Mouse (Mus musculus): ENCODE measurements around the gene Zbtb6. TPM values are rescaled to one million over a fixed set of nuclear protein-coding genes. Genes with fewer than 3 reads are reported as not detected.
A peak's percentile ranks its signal among the peaks of the same experiment; 100 is the strongest.

Zbtb6 gene
- polyA plus RNA-seq, 1 experiment from 2014 or later, result 6.1 TPM

GRCm38 (mm10) chr2:37430593-37431464, 12.1 kb downstream of the Zbtb6 start:
- H3K4me1 ChIP-seq (replicated peaks), result 0 out of 2 replicates have a peak, but pooled peaks cover 7% of the 10 kb centered on the region
- no peaks in the 10 kb centered on the region; the same call in 1 of the 2 replicates for H3K36me3 ChIP-seq
- WGBS, result 0% methylated on average over 38 of the region's 38 CpGs
- ATAC-seq, result peak; percentile 94
- peak overlapping the region; percentile 72 for H3K9ac ChIP-seq
- H3K27ac ChIP-seq, result peak overlapping the region; percentile 95
- peak overlapping the region; percentile 65 for H3K4me3 ChIP-seq (replicated peaks)
- peak overlapping the region; percentile 75 for H3K4me2 ChIP-seq (replicated peaks)
- H3K27me3 ChIP-seq (replicated peaks), result no peaks in the 10 kb centered on the region
- H3K9me3 ChIP-seq, result no peaks in the 10 kb centered on the region

- H3K36me3 ChIP-seq, result no peaks in the 10 kb centered on the region
- H3K4me2 ChIP-seq (replicated peaks), result no peak overlapping the region
- WGBS, result 69% methylated on average over 3 of the region's 3 CpGs
- no peak for ATAC-seq
- no peaks in the 10 kb centered on the region for H3K27me3 ChIP-seq (replicated peaks)
- no peak overlapping the region for H3K9ac ChIP-seq
- H3K27ac ChIP-seq, result no peak overlapping the region
- H3K9me3 ChIP-seq, result no peaks in the 10 kb centered on the region
- H3K4me1 ChIP-seq (replicated peaks), result no peaks in the 10 kb centered on the region
- no peak overlapping the region for H3K4me3 ChIP-seq (replicated peaks)
Measured at GRCm38 (mm10) chr2:37423671-37424070, 19.3 kb downstream of the Zbtb6 start.

DNA sequence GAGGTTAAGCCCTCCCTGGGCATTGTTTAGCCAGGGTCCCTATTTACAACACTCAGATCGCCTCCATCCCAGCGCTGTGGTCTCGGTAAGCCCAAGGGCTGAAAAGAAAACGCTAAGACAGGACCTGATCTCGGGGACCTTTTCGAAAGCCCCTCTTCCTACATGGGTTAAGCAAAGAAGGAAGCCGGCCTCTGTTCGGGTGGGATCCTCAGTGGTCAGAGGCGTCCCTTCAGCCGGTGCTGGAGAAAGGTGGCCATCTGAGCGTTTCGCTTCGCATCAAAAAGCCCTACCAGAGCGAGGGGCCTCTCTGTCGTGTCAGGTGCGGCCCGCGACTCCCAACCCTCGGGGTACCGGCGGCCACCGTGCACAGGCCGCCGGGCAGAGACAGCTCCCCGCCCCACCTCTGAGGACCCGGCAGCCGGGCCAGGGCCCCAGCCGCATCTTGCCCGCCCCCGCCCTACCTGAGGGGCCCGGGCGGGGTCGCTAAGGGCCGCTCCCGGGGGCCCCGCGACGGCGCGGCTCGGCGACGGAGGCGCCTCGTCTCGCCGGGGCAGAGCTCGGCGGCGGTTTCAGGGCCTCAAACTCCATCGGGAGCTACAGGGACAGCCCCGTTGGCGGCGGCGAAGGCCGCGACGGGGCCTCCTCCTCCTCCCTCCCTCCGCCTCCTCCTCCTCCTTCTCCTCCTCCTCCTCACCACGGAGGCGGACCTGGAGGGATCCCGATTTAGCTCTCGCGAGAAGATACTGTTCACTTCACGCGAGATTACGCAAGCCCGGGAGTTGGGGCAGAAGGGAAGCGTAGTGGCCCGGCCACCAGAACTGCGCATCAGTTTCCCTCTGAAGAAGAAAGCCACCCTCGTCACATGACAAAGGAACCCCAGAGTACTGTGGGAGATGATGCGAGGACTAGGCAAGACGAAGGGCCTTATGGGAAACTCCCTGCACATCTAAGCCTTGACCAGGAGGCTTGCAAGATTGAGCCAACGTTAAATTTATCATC, 20.4 kb downstream of the Zbtb6 start, which contains the start of gene Rc3h2:
Gene Rc3h2, minus strand, starts transcription at position 598 of the 999 bp plus-strand sequence.
- H3K27me3 ChIP-seq (replicated peaks), result no peaks in the 10 kb centered on the region
- H3K27ac ChIP-seq, result peak within 1 kb of the TSS; percentile 96
- H3K36me3 ChIP-seq, result no peaks in the 10 kb centered on the region
- H3K4me3 ChIP-seq (replicated peaks), result peak within 1 kb of the TSS; percentile 93
- under 1% methylated on average over 70 of the region's 75 CpGs for WGBS
- peak; percentile 98 for ATAC-seq
- H3K4me2 ChIP-seq (replicated peaks), result peak within 1 kb of the TSS; percentile 76
- H3K4me1 ChIP-seq (replicated peaks), result no peaks in the 10 kb centered on the region
- peak within 1 kb of the TSS; percentile 91 for H3K9ac ChIP-seq
- H3K9me3 ChIP-seq, result no peaks in the 10 kb centered on the region

- Histone ChIP-seq H3K4me3 (replicated peaks) (peak overlapping the region; percentile 93), H3K36me3 (no peaks in the 10 kb centered on the region), H3K27ac (peak overlapping the region; percentile 96), H3K4me1 (replicated peaks) (no peaks in the 10 kb centered on the region), H3K4me2 (replicated peaks) (peak overlapping the region; percentile 76), H3K9me3 (no peaks in the 10 kb centered on the region), H3K27me3 (replicated peaks) (no peaks in the 10 kb centered on the region), H3K9ac (peak overlapping the region; percentile 91)
- 7% methylated on average over 3 of the region's 3 CpGs for WGBS
- no peak for ATAC-seq
Measured at GRCm38 (mm10) chr2:37421903-37422302, 21.1 kb downstream of the Zbtb6 start.

DNA sequence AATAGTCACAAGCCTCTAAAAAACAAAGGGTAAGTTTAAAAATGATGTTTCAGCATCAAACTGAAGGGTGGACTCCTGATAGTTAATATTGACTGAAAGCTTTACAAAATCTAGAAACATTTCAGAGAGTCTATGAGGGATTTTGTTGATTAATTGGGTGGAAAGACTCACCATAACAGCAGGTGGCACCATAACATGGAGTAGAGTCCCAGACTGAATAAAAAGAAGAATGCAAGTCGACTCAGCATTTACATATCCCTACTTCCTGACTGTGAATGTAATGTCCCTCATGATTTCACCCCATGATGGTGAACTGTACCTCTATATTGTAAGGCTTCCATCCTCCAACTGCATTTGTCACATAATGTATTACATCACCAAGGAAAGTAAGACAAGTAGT, 47.4 kb downstream of the Zbtb6 start:
- Histone ChIP-seq H3K9ac (no peak overlapping the region), H3K4me1 (replicated peaks) (no peaks in the 10 kb centered on the region), H3K27me3 (replicated peaks) (no peaks in the 10 kb centered on the region), H3K4me2 (replicated peaks) (no peak overlapping the region), H3K4me3 (replicated peaks) (no peak overlapping the region), H3K9me3 (no peaks in the 10 kb centered on the region), H3K27ac (no peak overlapping the region), H3K36me3 (peaks cover 10% of the 10 kb centered on the region)
- no peak for ATAC-seq
- WGBS, result 65% methylated on average over 1 of the region's 1 CpGs

- Histone ChIP-seq H3K4me1 (replicated peaks) (no peaks in the 10 kb centered on the region), H3K27ac (no peak overlapping the region), H3K27me3 (replicated peaks) (no peaks in the 10 kb centered on the region), H3K4me3 (replicated peaks) (no peak overlapping the region), H3K4me2 (replicated peaks) (no peak overlapping the region), H3K9me3 (no peaks in the 10 kb centered on the region), H3K36me3 (peaks cover 9% of the 10 kb centered on the region; the same call in 1 of the 2 replicates), H3K9ac (no peak overlapping the region)
- no peak for ATAC-seq
- WGBS, result 94% methylated on average over 9 of the region's 9 CpGs
Measured at GRCm38 (mm10) chr2:37382921-37383320, 60.0 kb downstream of the Zbtb6 start.

DNA sequence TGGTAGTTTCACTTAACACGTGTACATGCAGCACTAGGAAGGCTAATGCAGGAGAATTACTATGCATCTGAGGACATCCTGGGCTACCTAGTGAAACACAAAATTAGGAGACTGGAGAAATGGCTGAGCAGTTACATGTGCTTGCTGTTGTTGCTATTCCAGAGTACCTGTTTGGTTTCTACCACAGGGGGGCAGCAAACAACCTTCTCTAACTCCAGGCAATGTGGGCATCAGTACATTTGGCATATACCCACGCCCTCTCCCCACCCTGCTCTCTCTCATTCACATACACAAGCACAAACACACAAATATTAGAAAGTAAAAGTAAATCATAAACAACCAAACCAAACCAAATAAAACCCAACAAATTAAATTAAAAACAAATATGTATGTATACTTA, 62.8 kb downstream of the Zbtb6 start:
- Histone ChIP-seq H3K27ac (no peak overlapping the region), H3K36me3 (peaks cover 11% of the 10 kb centered on the region; the same call in 1 of the 2 replicates), H3K4me3 (replicated peaks) (no peak overlapping the region), H3K4me2 (replicated peaks) (no peak overlapping the region), H3K27me3 (replicated peaks) (no peaks in the 10 kb centered on the region), H3K9me3 (no peaks in the 10 kb centered on the region), H3K4me1 (replicated peaks) (no peaks in the 10 kb centered on the region), H3K9ac (no peak overlapping the region)
- 57% methylated on average over 2 of the region's 2 CpGs for WGBS
- ATAC-seq, result peak; percentile 23; the same call in 1 of the 2 replicates

DNA sequence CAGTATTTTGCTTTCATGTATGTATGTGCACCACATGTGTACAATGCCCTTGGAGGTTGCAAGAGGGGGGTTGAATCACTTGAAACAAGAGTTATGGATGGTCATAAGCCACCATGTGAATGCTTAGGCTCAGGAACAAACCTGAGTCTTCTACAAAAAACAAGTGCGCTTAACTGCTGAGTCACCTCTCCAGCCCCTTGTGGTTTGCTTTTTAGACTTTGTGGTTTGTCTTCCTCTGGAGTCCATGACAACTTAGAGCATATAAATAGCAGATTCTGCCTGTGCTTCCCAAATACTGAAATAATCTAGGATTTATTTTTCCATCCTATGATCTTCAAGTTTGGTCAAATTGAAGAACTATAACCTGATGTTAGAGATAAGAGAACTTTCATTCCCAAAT, 67.0 kb downstream of the Zbtb6 start:
- H3K9me3 ChIP-seq, result no peaks in the 10 kb centered on the region
- no peaks in the 10 kb centered on the region for H3K4me1 ChIP-seq (replicated peaks)
- H3K27me3 ChIP-seq (replicated peaks), result no peaks in the 10 kb centered on the region
- no peak overlapping the region for H3K9ac ChIP-seq
- H3K4me3 ChIP-seq (replicated peaks), result no peak overlapping the region
- peaks cover 4% of the 10 kb centered on the region; the same call in 1 of the 2 replicates for H3K36me3 ChIP-seq
- H3K4me2 ChIP-seq (replicated peaks), result no peak overlapping the region
- H3K27ac ChIP-seq, result no peak overlapping the region
- WGBS, result 95% methylated on average over 1 of the region's 1 CpGs
- no peak for ATAC-seq

Other genes with a start within 250 kb of the Zbtb6 start
- gene Olfr366, start 231.6 kb downstream of the Zbtb6 start, polyA plus RNA-seq (2015; fragmentation: Nextera tagmentation; extraction: Ambion mirVana), result not detected in 2 replicates
- not detected in 2 replicates for gene Olfr368, start 116.7 kb downstream of the Zbtb6 start, polyA plus RNA-seq (2015; fragmentation: Nextera tagmentation; extraction: Ambion mirVana)
- 31.8 and 36.8 TPM in 2 replicates for gene Pdcl, start 83.8 kb downstream of the Zbtb6 start, polyA plus RNA-seq (2015; fragmentation: Nextera tagmentation; extraction: Ambion mirVana)
- 10.8 and 12.1 TPM in 2 replicates for gene Rc3h2, start 20.3 kb downstream of the Zbtb6 start, polyA plus RNA-seq (2015; fragmentation: Nextera tagmentation; extraction: Ambion mirVana)
- gene Zbtb26, start within 50 bp of the Zbtb6 start, polyA plus RNA-seq (2015; fragmentation: Nextera tagmentation; extraction: Ambion mirVana), result 5.2 and 5.5 TPM in 2 replicates
- 28.9 and 32.5 TPM in 2 replicates for gene Rabgap1, start 108 bp upstream of the Zbtb6 start, polyA plus RNA-seq (2015; fragmentation: Nextera tagmentation; extraction: Ambion mirVana)
- 0.92 and 1.8 TPM in 2 replicates for gene Gpr21, start 73.2 kb upstream of the Zbtb6 start, polyA plus RNA-seq (2015; fragmentation: Nextera tagmentation; extraction: Ambion mirVana)